Mouse (Mus musculus): ENCODE results near the gene Aifm2.

The Aifm2 gene

DNA sequence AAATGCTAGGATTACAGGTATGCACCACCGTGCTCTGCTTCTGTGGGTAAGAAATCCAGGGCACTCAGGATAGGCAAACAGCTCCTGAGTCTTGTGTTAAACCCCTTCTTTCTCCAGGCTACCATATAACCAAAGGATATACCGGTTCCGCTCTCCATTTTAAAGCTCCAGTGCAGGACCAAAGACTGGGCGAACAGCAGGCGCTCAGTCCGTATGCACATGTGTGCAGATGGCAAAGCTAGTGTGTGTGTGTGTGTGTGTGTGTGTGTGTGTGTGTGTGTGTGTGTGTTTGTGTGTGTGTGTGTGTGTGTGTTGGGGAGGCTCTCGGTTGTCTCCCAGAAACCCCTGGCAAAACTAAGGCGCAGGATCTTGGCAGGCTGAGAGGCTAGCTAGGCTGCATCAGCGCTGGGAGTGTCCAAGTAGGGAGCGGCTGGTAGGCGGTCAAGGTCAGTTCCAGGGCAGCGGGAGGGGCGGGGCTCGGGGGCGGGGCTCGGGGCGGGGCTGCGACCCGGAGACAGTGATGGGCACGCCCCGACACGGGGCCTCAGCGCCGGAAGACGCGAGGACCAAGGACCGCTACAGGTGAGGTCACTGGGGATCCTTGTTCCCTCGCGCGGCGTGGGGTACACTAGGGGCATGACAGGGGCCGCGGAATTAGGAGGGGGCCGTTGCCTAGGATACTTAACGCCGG is at the start of gene Aifm2:
Gene Aifm2 (plus strand): TSS at position 493 of the 691 bp plus-strand sequence.
- no peak for DNase-seq (ENCODE audit: low spot score in 2 of 2)

DNA sequence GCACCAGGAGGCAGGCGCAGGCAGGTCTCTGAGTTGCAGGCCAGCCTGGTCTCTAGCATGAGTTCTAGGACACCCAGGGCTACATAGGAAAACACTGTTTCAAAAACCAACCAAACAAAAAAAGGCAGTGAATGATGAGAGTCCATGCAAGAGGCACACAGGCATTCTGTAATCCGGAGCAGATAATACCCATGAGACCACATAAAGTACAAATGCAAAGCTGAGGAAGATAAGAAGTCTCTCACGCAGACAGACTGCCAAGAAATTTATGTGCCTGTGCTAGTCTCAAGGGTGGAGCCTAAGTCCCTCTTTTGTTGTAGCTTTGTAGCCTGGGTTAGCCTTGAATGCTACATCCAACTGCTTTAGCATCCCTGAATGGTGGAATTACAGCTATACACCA is 49.4 kb upstream of the Aifm2 start:
- no peak for DNase-seq (ENCODE audit: low spot score in 2 of 2)

DNA sequence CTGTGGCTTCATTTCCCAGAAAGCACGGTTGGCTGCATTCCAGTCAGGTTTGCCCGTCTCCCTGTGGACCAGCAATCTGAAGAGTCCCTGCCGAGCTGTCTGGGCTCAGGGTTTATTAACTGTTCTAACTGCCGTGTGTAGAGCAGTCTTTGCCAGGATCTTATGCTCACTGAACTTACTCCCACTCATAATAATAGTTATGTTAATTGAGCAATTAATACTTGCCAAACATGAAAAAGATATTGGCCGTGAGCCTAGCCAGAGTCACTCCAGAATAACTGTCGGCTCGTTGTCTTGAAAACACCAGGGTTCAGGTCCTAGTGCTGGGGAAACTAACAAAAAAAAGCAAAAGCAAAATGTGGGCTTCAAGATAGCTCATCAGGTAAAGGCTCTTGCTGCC is 45.8 kb upstream of the Aifm2 start:
- DNase-seq (ENCODE audit: low spot score in 2 of 2), result no peak

GRCm38 (mm10) chr10:61669896-61670295 is 45.2 kb upstream of the Aifm2 start:
- DNase-seq (ENCODE audit: low spot score in 2 of 2), result no peak

DNA sequence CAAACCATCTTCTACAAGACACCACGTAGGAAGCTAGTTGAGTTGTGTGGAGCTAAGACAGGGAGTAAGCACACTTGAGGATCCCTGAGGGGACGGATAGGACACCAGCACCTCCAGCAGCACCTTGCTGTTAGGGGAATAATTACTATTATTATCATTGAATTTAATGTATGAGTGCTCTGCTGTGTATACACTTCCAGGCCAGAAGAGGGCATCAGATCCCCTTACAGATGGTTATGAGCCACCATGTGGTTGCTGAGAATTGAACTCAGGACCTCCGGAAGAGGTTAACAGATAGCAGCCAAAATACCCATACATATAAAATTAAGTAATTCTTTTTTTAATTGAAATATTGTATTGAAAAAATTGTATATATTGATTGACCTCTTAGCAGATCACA is 44.3 kb upstream of the Aifm2 start:
- no peak for DNase-seq (ENCODE audit: low spot score in 2 of 2)

DNA sequence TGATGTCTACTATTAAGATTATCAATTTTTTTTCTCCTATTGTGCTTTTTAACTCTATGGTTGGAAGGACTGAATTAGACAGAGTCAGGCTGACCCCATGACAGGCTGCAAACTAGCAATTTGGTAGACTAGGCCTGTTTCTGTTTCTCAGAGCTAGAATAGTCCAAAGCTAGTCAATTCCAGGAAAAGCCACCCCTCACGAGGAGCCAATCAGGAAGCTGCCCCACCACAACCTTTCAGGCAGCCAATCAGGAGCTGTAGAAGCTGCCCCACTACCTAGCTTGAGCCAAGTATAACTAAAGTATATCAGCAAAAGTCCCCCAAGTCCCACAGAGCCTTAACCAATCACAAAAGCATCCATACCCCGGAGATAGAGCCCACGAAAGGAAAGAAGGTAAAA is 39.1 kb upstream of the Aifm2 start:
- no peak for DNase-seq (ENCODE audit: low spot score in 2 of 2)

GRCm38 (mm10) chr10:61679545-61679944 is 35.5 kb upstream of the Aifm2 start:
- DNase-seq (ENCODE audit: low spot score in 2 of 2), result no peak

DNA sequence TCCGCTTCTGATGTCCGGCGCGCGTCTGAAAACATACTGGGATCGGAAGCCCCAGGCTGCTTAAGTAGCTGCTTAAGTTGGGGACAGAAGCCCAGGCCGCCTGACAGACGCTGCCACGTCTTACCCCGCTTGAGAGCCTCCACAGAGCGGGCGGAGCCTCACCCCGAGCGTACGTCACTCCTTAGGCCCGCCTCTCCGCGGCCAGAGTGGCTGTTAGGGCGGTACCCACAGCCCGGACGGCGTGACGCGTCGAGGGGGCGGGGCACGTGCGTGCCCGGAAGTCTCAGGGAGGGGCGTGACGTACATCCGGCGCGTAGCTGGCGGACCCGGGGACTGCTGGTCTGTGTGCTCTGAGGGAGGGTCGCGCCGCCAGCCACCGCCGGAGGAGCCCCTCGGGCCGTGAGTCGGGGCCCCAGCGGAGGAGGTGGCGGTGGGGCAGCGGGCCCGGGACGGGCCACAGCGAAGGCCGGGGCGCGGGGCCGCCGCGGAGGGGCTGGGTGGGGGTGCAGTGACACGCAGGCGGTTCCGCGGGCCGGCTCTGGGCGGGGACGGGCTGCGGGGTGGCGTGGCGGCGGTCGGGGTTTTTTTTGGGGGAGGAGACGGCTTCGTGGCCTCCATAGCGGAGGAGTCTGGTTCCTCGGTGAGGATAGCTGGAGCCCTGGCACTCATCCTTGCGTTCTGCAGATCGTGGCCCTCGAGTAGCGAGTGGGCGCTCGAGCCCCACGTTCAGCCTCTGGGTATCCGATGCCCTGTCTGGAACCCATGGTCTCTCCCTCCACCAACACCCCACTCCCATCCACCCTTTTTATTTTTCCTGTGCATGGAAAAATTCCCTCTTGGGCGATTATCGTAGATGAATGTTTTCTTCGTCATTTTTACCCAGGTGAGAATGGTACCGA is 34.8 kb upstream of the Aifm2 start, which contains the start of gene Sar1a:
Gene Sar1a (plus strand): TSS at position 285 of the 899 bp plus-strand sequence.
- peak; percentile 96 to 98 for DNase-seq (ENCODE audit: low spot score in 2 of 2)

- DNase-seq (ENCODE audit: low spot score in 2 of 2), result no peak
Observed at GRCm38 (mm10) chr10:61689405-61689804, 25.7 kb upstream of the Aifm2 start.

DNA sequence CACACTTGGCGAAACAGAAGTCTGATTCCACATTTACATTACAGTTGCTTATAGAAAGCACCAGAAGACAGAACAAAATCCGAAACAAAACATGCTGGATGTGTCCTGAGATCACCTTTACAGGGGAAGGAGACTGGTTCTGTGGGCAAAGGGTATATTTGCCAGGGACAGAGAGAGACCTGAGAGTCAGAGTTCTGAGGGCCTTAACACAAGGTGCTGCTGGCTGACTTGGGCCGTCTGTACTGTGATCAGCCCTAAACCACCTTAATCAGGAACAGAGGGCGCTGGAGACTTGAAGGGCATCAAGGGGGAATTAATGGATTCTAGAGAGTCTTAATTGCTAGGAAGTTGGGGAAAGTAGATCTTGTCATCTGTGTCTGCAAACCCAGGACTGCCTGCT is 21.5 kb upstream of the Aifm2 start:
- no peak for DNase-seq (ENCODE audit: low spot score in 2 of 2)

DNA sequence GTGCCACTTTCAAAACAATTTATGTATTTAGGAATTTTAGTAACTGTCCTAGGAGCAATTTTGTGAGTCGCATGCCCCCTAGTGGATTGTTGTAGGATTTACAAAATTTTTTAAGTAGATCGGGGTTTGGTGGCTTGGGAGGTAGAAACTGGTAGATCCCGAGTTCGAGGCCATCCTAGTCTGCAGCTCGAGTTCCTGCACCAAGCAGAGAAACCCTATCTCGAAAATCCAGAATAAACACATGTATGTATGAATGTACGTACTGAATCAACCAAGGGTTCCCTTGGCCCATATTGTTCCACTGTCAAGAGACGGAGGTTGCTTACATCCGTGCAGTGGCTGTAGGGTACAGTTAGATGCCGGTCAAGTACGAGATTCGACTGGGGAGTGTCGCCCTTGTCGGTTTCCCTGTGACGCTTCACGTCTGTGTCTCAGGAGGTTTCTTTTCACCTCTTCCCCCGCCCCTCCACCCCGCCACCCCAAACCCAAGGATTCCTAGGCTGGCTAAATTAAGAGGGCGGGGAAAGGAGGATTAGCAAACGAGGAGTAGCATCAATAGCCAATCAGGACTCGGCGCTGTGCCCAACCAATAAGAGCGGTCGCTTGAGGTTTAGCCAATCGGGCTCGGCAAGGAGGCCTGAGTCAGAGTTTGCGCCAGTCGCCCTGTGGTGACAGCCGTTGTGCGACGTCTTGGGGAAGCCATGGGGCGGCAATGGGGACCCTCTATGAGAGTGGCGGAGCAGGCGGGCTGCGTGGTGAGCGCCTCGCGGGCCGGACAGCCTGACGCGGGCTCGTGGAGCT is 20.0 kb upstream of the Aifm2 start, which contains the start of gene Tysnd1:
Gene Tysnd1 (plus strand): TSS at position 645 of the 801 bp plus-strand sequence.
- DNase-seq (ENCODE audit: low spot score in 2 of 2), result peak; percentile 98 to 99

DNA sequence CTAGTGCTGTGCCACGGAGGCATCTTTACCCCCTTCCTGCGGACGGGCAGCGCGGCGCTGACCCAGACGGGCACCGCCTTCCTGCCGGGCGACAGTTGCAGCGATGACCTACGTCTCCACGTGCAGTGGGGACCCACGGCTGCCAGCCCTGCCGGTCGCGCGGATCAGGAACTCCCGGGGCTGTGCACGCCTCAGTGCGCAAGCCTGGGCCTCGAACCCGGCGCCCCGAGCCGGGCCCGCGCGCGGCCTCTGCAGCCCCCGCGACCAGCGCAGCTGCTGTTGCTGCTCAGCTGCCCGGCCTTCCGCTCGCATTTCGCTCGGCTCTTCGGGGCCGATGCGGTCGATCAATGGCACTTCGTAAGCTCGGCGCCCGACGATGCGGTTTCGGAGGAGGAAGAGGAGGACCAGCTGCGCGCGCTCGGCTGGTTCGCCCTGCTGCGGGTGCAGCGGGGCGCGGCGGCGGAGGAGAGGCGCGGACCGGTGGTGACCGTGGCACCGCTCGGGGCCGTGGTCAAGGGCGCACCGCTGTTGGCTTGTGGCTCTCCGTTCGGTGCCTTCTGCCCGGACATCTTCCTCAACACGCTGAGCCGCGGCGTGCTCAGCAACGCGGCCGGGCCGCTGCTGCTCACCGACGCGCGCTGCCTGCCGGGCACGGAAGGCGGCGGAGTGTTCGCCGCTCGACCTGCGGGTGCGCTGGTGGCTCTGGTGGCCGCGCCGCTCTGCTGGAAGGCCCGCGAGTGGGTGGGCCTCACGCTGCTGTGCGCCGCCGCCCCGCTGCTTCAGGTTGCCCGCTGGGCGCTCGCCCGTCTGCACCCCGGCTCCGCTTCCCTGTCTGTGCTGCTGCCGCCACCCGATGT is 19.1 kb upstream of the Aifm2 start:
- DNase-seq (ENCODE audit: low spot score in 2 of 2), result peak in 1 of 2 experiments; percentile 20

DNA sequence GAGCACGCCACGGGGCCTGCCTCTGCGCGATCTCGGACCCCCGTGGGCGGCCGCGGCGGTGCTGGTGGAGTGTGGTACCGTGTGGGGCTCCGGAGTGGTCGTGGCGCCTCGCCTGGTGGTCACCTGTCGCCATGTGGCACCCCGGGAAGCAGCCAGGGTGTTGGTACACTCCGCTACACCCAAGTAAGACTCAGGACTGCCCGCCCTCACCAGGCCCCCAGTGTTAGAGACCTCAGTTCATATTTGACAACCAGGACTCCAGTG is 18.6 kb upstream of the Aifm2 start:
- DNase-seq (ENCODE audit: low spot score in 2 of 2), result no peak

DNA sequence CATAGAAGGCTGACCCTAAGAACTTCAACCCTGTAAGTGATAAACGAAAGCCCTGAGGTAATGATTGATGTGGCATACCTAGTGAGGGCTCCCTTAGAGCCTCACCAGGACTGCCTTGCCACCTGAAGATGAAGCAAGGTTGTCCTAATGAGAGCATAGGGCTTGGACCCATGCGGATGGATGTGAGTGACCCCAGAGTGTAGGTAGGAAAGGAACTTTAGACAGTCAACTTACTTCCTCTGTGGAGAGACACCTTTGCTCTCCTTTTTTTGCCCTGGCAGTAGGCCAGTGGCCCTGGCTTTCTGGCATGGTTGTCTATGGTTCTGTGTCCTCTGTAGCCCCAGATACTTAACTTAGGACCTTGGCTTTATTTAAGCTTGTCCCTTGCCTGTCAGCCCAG is 18.0 kb upstream of the Aifm2 start:
- DNase-seq (ENCODE audit: low spot score in 2 of 2), result no peak

GRCm38 (mm10) chr10:61704663-61705062 is 10.4 kb upstream of the Aifm2 start:
- no peak for DNase-seq (ENCODE audit: low spot score in 2 of 2)

DNA sequence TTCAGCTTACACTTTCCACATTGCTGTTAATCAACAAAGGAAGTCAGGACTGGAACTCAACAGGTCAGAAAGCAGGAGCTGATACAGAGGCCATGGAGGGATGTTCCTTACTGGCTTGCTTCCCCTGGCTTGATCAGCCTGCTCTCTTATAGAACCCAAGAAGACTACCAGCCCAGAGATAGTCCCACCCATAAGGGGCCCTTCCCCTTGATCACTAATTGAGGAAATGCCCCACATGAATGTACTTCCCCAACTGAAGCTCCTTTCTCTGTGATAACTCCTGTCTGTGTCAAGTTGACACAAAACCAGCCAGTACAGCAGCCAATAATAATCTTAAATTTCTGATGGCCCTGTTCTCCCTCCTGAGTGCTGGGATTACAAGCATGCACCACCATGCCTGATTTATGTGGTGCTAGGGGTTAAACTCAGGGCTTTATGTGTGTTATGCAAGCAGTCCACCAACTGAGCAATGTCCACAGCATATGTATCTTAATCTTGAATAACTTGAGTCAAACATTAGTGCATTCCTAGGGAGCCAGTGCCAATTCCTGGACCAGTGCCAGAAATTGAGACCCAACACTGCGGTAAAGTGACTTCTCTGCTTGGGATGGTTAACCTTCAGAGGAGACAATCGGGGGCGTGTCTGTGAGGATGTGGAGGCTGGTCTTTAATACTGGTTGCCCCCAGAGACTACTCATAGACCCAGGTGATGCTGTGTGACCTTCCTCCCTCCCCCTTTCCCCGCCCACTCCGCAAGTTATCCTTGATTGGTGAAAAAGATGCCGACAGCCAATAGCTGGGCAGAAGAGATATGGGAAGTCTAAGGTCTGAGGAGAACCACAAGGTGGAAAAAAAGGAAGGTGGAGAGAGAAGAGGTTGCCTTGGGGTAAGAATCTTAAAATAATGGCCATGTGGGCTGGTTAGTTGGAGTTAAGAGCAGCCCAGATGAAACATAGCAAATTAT is 8.4 kb upstream of the Aifm2 start:
- no peak for DNase-seq (ENCODE audit: low spot score in 2 of 2)

GRCm38 (mm10) chr10:61713601-61714000 is 1.5 kb upstream of the Aifm2 start:
- DNase-seq (ENCODE audit: low spot score in 2 of 2), result no peak

- no peak for DNase-seq (ENCODE audit: low spot score in 2 of 2)
Observed at GRCm38 (mm10) chr10:61714146-61714545, 917 bp upstream of the Aifm2 start.

GRCm38 (mm10) chr10:61715462-61715837 is 387 bp downstream of the Aifm2 start:
- DNase-seq (ENCODE audit: low spot score in 2 of 2), result no peak
